Mouse (Mus musculus) heart, adult 2 months (tissue): ENCODE measurements around the gene Daglb. TPM values are rescaled to one million over a fixed set of nuclear protein-coding genes. Genes with fewer than 3 reads are reported as not detected.

ENCODE experiments used
- DNase-seq, 2 experiments: peaks; one replicate each; pipeline ENCODE4 v3.0.0; 2021
- H3K27ac ChIP-seq: fragments of 200-600 bp; 2 replicates; pipeline ENCODE4 v1.8.1; 2022
- H3K27me3 ChIP-seq: fragments of 200-500 bp; 2 replicates; pipeline ENCODE4 v1.6.1; 2012; ENCODE audit warnings: mild to moderate bottlenecking, low read length, inconsistent platforms, mixed read lengths; ENCODE audit not compliant: control insufficient read depth, insufficient read depth
- H3K36me3 ChIP-seq: fragments of 200-500 bp; 2 replicates; pipeline ENCODE4 v1.6.1; 2012; ENCODE audit warnings: low read length, inconsistent platforms; ENCODE audit not compliant: control insufficient read depth, insufficient read depth
- H3K4me1 ChIP-seq: fragments of 200-500 bp; 2 replicates; pipeline ENCODE4 v1.6.1; 2011; ENCODE audit warnings: low read length; ENCODE audit not compliant: control insufficient read depth, insufficient read depth
- H3K4me3 ChIP-seq: fragments of 200-600 bp; 2 replicates; pipeline ENCODE4 v1.8.1; 2022
- H3K79me2 ChIP-seq: fragments of 200-500 bp; replicated peaks from 2 replicates; pipeline ENCODE4 v1.6.1; 2012; ENCODE audit warnings: mild to moderate bottlenecking, inconsistent platforms, low read length, moderate library complexity, mixed read lengths; ENCODE audit not compliant: control insufficient read depth, insufficient read depth
- H3K9ac ChIP-seq: fragments of 200-500 bp; 2 replicates; pipeline ENCODE4 v1.6.1; 2012; ENCODE audit warnings: low read depth, mild to moderate bottlenecking, control low read depth, inconsistent platforms, low read length, mixed read lengths
- CTCF ChIP-seq: fragments of 200-600 bp; IDR thresholded peaks from 2 replicates; pipeline ENCODE4 v1.8.1; 2022; ENCODE audit warnings: antibody characterized with exemption, mild to moderate bottlenecking, moderate library complexity
- EP300 ChIP-seq: fragments of 200-500 bp; IDR thresholded peaks from 2 replicates; pipeline ENCODE4 v1.6.1; 2011; ENCODE audit warnings: low read depth, low read length, control low read depth; ENCODE audit not compliant: insufficient read depth
- POLR2A ChIP-seq: fragments of 200-500 bp; IDR thresholded peaks from 2 replicates; pipeline ENCODE4 v1.6.1; 2011; ENCODE audit warnings: mild to moderate bottlenecking, low read depth, low read length, control low read depth; ENCODE audit not compliant: insufficient read depth
- WGBS: fragments of 180-500 bp; shearing (Covaris S2); methylation state at CpG from one replicate; pipeline ENCODE4 v1.1.7; 2018; 5-methylcytosine and 5-hydroxymethylcytosine counted together
- intact Hi-C: fragments of 180-260 bp; cut with DNase I; formaldehyde crosslinking; loops from one replicate; pipeline ENCODE4 v1.15.1; 2025
- polyA plus RNA-seq: library from polyadenylated mRNA; depleted of rRNA; stranded (reverse); fragments of >200 nt; gene quantifications from 2 replicates; pipeline ENCODE4 v1.2.3, GENCODE M21; 2012
- total RNA-seq, 2 experiments: library from RNA; stranded (reverse); gene quantifications; 2 replicates each; pipeline ENCODE4 v1.2.3; 2021

The Daglb gene
- total and polyA plus RNA-seq, 3 experiments: 7.6 to 9.7 (median 8.2) TPM

DNA sequence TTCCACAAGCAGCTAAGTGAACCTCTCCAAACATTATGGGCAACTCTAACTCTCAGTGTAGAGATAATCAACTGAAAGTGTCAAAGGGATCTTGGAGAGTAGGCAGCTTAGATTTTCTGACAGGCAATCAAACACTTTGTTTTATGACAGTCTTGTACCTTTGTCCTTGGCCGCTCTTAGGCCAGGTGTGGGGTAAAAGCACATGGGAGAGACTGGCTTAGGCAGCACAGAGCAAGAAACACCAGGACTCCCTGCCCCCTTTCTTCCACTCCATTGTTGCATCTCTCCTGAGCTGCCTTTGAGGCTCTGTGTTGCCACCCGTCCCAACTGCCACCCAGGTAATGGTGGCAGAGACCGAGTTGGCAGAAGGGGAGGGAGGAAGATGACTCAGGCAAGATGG, 23.1 kb upstream of the Daglb start:
- Histone ChIP-seq H3K27me3 (no peaks in the 10 kb centered on the region), H3K79me2 (no peaks in the 10 kb centered on the region), H3K27ac (no peak overlapping the region), H3K9ac (no peak overlapping the region), H3K36me3 (no peaks in the 10 kb centered on the region), H3K4me1 (no peaks in the 10 kb centered on the region), H3K4me3 (no peak overlapping the region)
- intact Hi-C loops: no loop called here
- no peak for TF ChIP-seq EP300
- no peak for TF ChIP-seq POLR2A
- no peak for TF ChIP-seq CTCF
- 84% methylated on average over 3 of the region's 3 CpGs for WGBS
- DNase-seq: no peak

DNA sequence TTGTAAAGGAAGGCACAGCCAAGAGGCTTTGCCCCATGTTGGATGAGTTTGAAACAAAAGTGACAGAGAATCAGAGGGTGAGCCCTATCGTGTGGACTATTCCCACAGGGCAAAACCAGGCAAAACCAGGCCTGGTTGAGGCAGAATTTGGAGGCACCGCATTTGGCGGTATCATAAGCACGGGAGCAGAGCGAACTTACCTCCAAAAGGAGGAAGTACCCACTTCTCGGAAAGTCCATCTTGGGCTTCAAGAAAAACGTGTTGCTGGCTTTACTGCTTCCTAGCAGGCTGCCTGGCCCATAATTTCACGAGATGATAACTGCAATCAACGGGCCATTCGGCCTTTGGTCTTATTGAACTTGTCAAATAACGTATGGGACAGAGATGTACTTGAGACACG, 22.6 kb upstream of the Daglb start:
- DNase-seq: no peak
- intact Hi-C loops: no loop called here
- Histone ChIP-seq H3K4me1 (no peaks in the 10 kb centered on the region), H3K27me3 (no peaks in the 10 kb centered on the region), H3K4me3 (no peak overlapping the region), H3K9ac (no peak overlapping the region), H3K27ac (no peak overlapping the region), H3K36me3 (no peaks in the 10 kb centered on the region), H3K79me2 (no peaks in the 10 kb centered on the region)
- WGBS: 78% methylated on average over 12 of the region's 12 CpGs
- no peak for TF ChIP-seq POLR2A
- no peak for TF ChIP-seq EP300
- no peak for TF ChIP-seq CTCF

DNA sequence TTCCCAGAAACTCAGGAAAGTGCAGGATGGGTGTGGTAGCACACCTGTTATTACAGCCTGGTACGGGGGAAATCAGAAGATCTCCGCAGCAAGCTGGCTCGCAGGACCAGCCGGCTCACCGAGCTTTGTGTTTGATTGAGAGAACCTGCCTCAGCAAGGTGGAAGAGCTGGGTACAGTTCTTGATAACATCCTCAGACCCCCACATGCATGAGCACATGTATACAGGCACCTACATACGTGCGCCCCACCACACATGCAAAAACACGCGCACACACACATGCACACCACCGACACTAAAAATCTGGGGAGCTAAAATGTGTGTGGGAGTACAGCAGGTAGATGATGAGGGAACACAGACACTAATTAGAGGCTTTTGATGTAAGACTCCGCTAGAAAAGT, 713 bp upstream of the Daglb start:
- no peak for DNase-seq
- no peaks in the 10 kb centered on the region for H3K79me2 ChIP-seq
- H3K4me3 ChIP-seq: peak overlapping the region; percentile 73
- TF ChIP-seq CTCF (no peak), POLR2A (no peak), EP300 (no peak)
- H3K27me3 ChIP-seq: no peaks in the 10 kb centered on the region
- H3K27ac ChIP-seq: peak overlapping the region; percentile 86
- intact Hi-C loops: loop anchor here (1.0 kb wide), 1 partner anchor 65 kb away; the partner anchor contains the start of gene Rac1
- 86% methylated on average over 11 of the region's 11 CpGs for WGBS
- no peak overlapping the region for H3K9ac ChIP-seq
- H3K36me3 ChIP-seq: no peaks in the 10 kb centered on the region
- H3K4me1 ChIP-seq: peaks cover 3% of the 10 kb centered on the region

DNA sequence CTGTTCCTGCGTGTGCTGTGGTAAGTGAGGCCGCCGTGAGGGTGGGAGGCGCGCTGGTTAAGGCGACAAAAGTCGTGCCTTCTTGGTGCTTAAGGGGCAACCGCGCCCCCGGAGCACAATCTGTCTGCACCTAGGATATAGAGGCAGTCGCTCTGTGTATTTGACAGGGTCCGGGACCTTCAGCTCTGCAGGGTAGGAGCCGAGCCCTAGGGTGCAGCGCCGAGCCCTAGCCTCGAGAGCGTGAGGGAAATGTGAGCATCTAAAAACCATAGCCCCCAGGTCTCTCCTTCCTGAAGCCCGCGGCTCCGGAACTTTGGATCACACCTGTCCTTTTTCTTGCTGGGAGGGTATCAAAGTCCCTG, 354 bp downstream of the Daglb start:
- intact Hi-C loops: loop anchor here (1.0 kb wide), 1 partner anchor 64 kb away; the partner anchor contains the start of gene Rac1
- Histone ChIP-seq H3K9ac (peak overlapping the region; percentile 80), H3K27me3 (no peaks in the 10 kb centered on the region), H3K4me1 (peaks cover 3% of the 10 kb centered on the region), H3K27ac (peak overlapping the region; percentile 86), H3K79me2 (no peaks in the 10 kb centered on the region), H3K4me3 (peak overlapping the region; percentile 73), H3K36me3 (no peaks in the 10 kb centered on the region)
- no peak for DNase-seq
- WGBS: under 1% methylated on average over 20 of the region's 20 CpGs
- no peak for TF ChIP-seq CTCF
- TF ChIP-seq POLR2A: no peak
- TF ChIP-seq EP300: no peak

DNA sequence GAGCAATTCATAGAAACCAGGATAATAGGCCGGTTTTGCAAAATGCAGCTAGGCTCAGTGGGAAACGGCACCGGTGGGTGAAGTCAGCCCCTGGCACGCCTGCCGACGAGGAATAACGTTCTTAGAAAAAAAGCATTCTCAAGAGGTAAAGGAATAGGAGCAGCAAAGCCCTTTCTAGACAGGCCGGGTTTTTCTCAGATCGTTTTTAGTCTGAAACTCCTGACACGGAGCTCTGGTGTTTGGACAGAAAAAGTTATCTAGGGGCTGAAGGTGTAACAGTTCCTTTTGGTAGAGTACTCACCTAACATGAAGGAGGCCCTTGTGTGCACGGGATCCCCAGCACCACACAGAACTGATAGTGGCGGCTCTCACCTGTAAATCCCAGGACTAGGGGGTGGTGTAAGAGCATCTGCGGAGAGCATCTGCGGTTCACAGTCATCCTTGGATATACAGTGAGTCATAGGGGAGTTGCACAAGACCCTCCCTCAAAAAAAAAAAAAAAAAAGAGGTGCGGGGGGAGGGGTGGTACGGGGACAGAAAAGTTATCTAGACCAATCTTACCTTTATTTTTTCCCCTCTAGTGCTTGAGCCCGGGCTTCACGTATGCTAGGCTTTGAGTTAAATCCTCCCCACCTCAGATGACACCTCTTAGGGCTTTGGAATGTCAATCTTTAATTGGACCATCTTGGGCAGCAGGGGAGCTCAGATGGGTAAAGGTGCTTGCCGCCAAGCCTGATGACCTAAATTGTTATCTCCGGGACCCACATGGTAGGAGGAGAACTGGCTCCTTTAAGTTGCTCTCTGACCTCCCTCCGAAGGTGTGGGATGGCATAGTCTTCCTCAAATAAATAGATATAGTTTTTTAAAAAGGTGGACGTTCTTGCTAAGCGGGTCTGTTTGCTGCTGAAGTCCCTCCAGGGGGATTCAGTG, 1.0 kb downstream of the Daglb start:
- H3K4me1 ChIP-seq: peaks cover 3% of the 10 kb centered on the region
- TF ChIP-seq CTCF: no peak
- no peak for TF ChIP-seq POLR2A
- TF ChIP-seq EP300: no peak
- H3K9ac ChIP-seq: peak overlapping the region; percentile 80; the same call in 1 of the 2 replicates
- intact Hi-C loops: no loop called here
- DNase-seq: no peak
- H3K27ac ChIP-seq: peak overlapping the region; percentile 86
- H3K4me3 ChIP-seq: peak overlapping the region; percentile 73
- H3K27me3 ChIP-seq: no peaks in the 10 kb centered on the region
- no peaks in the 10 kb centered on the region for H3K79me2 ChIP-seq
- H3K36me3 ChIP-seq: no peaks in the 10 kb centered on the region
- WGBS: 46% methylated on average over 23 of the region's 23 CpGs

DNA sequence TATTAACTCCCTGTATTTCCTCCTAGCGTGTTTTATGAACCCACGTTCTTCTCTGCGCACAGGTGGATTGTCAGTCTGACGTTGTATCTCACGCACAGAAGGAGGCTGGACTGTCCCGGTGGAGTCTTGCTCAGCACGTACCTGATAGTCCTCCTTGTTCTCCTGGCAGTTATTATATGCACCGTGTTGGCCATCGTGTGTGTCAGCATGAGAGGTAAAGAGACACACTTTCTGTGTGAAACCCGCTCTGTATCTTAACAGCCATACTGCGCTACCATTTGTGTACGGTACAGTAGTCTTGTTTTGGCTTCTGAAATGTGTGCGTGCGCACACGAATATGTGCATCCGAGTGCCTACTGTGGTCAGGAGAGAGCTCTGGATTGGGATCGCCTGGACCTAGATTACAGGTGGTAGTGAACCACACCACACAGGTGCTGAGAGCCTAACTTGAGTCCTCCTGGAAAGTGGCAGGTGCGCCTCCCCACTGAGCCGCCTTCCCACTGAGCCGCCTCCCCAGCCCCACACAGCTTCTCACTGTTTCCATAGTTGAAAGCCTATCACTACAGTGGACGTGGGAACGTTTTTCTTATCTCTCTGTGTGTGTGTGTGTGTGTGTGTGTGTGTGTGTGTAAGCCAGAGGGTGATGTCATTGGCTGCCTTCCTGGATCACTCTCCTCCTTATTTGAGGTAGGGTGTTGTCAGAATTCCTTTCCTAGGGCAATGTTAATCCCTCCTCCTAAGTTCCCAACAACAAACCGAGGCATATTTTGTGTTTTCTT, 2.7 kb downstream of the Daglb start:
- H3K4me1 ChIP-seq: peaks cover 4% of the 10 kb centered on the region
- H3K36me3 ChIP-seq: no peaks in the 10 kb centered on the region
- WGBS: 84% methylated on average over 23 of the region's 23 CpGs
- no peak overlapping the region for H3K27ac ChIP-seq
- H3K27me3 ChIP-seq: no peaks in the 10 kb centered on the region
- DNase-seq: no peak
- intact Hi-C loops: no loop called here
- TF ChIP-seq CTCF: no peak
- no peak for TF ChIP-seq POLR2A
- TF ChIP-seq EP300: no peak
- H3K9ac ChIP-seq: no peak overlapping the region
- no peak overlapping the region for H3K4me3 ChIP-seq
- no peaks in the 10 kb centered on the region for H3K79me2 ChIP-seq
